Mouse (Mus musculus) MEL-GATA-1-ER (cell line): Measurements from ENCODE around the gene Trim33.

Experiments used
- DNase-seq: peaks from one replicate; pipeline ENCODE4 v3.0.0-alpha.2; 2012; ENCODE audit warnings: low read depth; ENCODE audit errors: extremely low read depth

Trim33 gene

DNA sequence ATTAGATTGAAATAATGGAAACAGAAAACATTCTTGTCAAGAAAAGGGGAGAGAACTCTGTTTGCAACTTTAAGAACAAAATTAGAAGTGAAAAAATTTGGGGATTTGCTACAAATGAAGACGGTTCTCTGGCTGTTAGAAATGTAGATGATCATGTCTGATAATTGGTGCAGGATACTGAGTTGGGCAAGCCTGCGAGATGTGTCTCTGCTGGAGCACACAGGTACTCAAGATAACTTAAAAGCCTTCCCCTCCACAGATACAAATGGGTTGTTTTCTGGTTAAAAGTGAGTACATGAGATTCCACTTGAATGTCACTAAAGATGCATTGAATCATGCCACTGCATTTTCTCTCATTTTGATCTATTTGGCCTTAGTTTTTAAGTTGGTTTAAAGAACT is 74.9 kb downstream of the Trim33 start:
- DNase-seq: no peak

- DNase-seq: no peak
Measured at GRCm38 (mm10) chr3:103361150-103361549, 82.1 kb downstream of the Trim33 start.

DNA sequence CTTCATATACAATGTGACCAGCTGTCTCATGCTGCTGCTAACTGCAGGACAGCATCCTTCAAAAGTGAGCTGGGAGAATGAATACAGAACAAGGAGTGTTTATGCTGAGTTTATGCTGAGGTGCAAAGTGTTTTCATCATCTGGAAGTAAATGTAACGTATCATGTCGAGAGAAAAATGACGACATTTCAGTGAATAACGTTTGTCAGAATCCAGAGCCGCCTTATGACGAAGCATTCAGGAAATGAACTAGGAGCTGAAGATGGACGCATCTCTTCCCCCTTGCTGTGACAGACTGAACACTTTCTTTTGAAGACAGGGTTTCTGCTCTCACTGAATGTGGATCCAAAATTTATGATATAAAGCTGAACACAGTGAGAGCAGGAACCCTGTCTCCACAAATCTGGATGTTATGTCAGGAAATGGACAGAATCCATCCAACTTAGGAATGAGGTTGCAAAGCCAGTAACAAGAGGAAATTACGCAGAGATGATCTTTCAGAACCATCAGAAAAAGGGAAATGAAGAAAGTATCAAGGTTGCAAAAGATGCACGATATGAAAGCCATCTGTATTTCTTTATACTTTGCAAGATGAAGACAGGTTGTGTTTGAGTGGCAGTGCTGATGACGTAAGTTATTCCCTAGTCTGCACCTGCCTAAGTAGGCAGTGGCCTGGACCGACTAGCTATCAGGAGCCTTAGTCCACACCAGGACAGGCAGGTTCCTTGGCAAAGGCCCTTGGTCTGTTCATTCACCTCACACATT is 85.3 kb downstream of the Trim33 start:
- no peak for DNase-seq

- DNase-seq: no peak
Measured at GRCm38 (mm10) chr3:103367176-103367970, 88.3 kb downstream of the Trim33 start.

DNA sequence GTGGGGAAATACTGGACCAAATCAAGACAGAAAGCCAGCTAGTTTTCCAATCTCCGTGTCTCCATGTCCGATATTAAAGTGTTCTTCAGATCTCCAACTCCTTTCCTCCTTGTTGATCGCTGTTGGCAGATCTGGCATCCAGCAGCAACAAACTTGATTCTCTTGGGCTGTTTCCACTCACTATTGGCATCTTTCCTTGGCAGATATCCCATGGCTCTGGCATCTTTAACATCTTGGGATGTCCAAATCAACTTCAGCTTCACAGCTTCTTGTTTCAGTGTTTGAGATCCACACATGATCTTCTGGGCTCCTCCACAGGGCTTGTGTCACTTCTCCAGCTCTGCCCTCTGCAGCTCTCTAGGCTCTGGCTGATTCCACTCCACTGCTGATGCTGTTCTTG is 89.6 kb downstream of the Trim33 start:
- no peak for DNase-seq

DNA sequence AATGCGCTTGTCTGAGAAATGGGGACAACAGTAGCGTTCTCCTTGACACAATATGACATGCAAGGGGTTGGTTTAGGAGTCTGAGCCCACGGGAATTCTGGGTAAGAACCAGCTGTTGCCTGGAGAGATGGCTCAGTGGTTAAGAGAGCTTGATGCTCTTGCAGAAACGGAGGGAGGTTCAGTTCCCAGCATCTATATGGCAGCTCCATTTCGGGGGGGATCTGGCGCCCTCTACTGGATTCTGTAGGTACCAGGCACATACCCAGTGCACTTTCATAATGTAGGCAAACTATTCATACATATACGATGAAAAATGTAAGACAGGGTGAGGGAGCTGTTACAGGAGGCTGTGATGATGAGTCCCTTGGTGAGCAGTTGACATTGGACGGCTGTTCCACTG is 94.9 kb downstream of the Trim33 start:
- peak; percentile 79 for DNase-seq

DNA sequence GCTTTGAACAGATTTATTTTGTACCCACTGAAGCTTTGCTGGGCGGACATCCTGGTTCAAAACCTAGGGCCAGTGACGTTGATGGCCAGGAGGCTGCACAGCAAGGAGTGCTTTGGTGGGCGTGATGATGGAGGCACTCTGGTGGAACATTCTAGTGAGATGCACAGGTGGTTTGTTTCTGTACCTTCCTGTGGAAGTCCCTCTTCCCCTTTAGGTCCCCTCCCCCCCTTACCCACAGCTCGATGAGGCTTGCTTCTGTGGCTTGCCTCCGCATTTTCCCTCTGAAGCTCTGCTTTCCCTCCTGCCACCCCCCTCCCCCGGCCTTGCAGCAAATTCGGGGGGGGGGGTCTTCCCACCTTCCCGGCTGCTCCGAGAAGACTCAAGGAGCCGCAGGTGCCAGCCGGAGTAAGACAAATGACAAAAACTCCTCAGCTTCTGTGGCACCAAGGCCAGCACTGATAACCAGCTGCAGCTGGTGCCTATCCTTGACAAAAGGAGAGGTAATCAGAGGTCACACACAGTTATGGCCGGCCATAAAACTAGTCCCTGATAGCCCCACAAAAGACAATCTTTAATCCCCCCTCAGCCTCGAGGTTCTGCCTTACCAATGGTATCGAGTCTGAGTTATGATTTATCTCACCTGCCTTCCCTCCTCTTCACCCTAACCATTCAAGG is 96.2 kb downstream of the Trim33 start:
- DNase-seq: no peak

DNA sequence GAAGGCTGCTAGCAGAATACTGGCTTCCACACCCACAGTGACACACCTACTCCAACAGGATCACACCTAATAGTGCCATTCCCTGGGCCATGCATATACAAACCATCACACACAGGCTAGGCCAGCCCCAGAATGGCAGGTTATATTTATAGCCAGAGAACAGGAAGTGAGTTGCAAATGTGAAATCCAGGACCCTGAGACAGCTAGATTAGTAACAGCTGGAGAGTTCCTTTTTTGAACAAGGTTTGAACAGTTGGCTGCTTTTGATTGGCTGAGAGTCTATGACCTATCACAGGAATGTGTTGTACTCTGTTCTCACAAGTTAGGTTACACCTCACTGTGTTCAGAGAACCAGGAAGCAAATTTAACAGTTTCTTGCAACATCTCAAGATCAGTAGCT is 98.9 kb downstream of the Trim33 start:
- peak; percentile 99 for DNase-seq

DNA sequence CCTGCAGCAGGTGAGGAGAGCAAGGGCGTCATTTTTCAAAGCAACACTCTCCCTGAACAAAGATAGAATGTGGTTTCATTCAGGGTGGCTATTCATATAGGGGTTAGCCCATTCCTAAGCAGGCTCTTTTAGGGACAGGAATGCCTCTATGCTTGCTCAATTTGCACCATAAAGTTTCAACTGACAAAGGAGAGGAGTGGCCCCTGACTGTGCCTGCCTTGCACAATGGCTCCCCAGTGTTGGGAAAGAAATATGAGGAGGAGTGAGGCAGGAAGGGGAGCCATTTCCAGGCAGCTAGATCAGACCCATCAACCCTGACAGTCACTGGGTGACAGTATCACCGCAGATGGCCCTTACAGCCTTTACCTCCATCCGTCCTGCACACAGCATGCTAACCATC is 100.3 kb downstream of the Trim33 start:
- DNase-seq: no peak

DNA sequence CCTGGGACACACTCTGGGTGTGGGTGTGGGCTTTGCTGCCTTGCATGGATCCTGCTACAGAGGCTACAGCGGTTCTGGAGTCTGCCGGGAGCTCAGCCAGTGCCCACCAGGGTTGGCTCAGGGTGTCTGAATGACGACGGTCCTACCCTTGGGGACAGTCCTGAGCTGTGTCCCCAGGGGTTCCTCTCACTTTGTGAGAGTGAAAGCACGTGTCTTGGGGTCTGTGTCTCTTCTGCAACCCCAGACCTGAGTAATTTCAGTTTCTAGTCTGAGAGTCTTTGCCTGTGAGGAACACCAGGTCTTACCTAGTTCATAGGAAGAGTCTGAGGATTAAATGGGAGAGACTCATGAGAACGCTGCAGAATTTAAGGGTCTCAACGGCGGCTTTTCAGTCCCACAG is 101.7 kb downstream of the Trim33 start:
- DNase-seq: no peak

DNA sequence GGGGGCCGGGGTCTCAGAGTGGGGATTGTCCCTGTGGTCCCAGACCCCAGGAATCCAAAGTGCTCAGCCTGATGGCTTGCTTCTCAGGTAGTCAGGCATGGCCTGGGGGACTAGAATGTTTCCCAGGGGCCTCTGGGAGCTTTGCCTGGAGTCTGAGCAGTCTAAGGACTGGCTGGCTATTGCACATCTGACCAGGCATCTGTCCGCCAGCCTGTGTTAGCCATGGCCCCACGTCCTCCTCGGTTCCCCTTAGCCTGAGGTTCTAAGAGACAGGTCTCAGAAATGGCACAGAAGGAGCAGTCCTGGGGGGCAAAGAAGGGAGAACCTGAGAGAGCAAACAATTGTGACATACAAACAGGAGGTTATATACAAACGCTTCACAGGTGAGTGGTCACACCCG is 102.3 kb downstream of the Trim33 start:
- no peak for DNase-seq

DNA sequence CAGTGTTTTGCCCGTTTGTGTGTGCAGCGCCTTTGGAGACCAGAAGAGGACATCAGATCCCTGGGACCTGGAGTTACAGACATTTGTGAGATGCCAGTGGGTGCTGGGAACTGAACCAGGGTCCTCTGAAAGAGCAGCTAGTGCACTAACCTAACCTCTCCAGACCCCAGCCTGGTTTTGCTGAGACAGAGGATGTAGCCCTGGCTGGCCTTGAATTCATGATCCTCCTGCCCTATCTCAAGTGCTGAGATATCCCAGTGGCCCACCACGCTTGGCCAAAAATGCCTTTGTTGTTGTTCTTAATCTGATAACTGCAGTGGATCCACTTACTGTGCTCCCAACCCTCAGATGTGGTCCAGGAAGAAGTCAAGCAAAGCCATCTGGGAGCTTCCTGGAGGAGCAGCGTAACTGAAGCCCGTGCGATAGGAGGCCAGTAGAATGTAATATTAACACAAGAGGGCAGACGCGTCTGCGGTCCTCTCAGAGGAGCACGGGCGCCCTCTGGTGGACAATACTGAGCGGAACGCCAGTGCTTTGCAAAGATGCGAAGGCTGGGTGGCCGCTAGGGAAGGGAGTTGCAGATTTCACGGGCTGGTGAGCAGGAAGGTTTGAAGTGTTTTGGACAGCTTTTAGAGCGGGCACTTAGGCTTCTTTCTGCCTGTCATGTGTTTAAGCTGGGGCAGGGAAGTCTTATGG is 103.9 kb downstream of the Trim33 start:
- peak; percentile 93 for DNase-seq

GRCm38 (mm10) chr3:103384486-103384885 is 105.4 kb downstream of the Trim33 start:
- DNase-seq: no peak

GRCm38 (mm10) chr3:103384949-103385348 is 105.9 kb downstream of the Trim33 start:
- peak; percentile 90 for DNase-seq

DNA sequence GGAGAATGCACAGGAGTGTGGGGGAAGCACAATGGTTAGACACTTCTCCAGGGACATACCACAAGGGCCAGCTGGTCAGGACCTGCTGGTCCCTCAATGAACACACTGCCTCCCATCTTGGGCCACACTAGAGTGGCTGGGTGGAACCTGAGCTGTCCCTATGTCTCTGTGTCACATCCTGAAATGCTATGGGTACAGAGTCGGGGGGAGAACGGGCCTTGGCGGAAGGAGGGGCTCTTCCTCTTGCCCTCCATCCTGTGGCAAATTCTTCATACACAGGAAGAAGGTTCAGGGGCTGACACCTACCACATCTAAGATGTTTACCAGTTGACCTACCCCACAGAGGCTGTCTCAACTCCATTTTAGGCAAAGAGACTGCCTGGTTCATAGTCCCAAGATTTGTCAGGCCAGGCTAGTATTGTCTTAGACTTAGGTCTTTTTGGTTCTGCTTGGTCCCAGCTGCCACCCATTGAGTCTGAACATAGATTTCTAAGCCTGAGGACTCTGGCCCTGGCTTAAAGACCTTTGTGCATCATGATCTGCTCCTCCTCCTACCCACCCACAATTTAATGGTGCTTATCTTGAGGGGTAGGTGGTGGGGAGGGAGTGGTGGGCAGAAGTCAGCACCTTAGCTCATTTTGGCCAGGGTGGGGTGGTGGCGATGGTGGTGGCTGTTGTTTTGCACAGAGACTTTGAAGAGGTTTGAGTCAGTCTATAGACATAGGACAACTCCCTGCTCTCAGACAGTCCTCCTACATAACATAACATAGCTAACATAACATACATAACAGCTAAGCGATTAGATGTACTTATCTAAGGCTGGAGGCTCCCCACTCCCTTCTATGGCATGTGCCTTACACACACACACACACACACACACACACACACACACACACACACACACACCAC is 106.5 kb downstream of the Trim33 start:
- no peak for DNase-seq

DNA sequence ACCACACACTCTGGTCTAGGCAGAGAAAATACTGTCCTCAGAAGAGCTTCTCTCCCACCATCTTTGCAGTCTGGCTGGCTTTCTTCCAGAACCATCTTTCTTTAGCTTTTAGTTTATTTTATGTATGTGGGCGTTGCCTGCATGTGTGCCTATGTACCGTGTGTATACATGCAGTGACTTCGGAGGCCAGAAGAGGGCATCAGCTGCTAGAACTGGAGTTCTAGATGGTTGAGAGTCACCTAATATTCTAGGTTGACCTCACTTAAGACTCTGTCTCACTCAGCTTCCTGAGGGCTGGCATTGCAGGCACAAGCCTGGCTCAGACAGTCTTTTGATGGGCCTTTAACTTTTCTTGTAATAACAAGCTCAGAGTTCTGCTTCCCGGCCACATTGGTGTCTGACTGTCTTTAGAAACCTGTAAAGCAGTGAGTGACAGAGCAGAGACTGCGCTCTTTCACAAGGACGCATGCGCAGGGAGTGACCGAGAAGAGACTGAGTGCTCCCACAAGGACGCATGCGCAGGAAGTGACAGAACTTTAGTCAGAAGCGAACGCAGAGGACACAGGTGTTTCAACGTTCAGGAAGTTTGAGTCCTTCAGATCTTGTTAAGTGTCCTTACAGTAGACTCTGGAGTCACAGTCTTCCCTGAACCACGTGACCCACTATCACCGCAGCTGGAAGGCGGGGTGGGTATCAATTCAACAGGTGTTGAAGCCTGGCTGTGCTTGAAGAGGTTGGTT is 107.4 kb downstream of the Trim33 start:
- DNase-seq: peak; percentile 62

- DNase-seq: peak; percentile 62
Measured at GRCm38 (mm10) chr3:103392613-103393258, 113.6 kb downstream of the Trim33 start.

DNA sequence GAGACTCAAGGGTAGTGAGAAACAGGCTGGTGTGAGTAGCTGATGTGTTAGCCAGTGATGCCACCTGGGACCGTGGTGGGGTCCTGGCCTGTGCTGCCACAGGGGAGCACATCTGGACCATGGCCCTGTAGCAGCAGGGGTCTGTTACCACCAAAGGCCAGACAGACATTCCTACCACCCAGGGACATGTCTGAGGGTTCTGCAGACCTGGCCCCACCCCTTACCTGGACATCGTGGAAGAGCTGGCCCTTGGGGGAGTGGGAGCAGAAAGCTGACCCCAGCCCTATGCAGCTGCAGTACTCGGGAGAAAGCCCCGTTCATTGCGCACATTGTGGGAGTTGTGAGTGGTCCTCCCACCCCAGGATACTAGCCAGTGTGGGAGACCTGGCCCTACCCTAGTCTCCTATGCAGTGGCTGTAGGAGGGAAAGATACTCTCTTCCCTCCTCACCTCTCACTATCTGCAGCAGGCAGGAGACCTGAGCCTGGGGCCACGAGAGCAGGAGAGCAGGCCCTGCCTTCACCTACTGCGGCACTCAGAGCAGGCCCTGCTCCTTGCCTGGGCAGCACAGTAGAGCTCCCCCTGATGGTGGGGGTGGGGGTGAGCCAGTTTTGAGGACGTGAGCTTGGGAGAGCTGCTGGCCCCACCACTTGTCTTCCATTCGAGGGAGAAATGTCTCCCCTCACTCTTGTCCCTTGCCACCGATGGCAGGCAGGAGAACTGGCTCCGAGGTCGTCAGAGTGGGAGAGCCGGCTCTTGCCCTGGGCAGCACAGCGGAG is 114.4 kb downstream of the Trim33 start:
- no peak for DNase-seq

DNA sequence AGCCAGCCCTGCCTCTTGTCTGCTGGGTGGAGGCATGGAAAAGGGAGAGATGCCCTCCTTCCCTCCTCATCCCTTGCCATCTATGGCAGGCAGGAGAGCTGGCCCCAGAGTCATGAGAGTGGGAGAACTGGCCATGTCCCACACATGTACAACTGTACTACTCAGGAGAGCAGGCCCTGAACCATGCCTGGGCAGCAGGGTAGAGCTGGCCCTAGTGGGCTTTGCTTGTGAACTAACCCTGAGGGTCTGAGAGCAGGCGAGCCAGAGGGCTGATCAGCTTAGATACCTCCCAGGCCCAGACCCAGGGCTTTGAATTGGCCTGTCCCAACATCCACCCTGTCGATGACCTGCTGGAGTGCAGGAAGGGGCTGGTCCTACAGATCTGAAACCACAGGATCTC is 115.0 kb downstream of the Trim33 start:
- no peak for DNase-seq
